Mouse (Mus musculus) kidney, adult 2 months (tissue): Measurements from ENCODE around the gene Efemp2.

Source experiments
- CTCF ChIP-seq: fragments of 200-500 bp; conservative IDR thresholded peaks from 2 replicates; pipeline ENCODE4 v1.5.1; 2011; ENCODE audit warnings: low read depth, mild to moderate bottlenecking, control low read depth, low read length, moderate library complexity, mixed read lengths; ENCODE audit not compliant: insufficient read depth, insufficient read length
- POLR2A ChIP-seq: fragments of 200-500 bp; IDR thresholded peaks from one replicate; pipeline ENCODE4 v1.6.1; 2011; ENCODE audit warnings: low read depth, low read length, control low read depth

DNA sequence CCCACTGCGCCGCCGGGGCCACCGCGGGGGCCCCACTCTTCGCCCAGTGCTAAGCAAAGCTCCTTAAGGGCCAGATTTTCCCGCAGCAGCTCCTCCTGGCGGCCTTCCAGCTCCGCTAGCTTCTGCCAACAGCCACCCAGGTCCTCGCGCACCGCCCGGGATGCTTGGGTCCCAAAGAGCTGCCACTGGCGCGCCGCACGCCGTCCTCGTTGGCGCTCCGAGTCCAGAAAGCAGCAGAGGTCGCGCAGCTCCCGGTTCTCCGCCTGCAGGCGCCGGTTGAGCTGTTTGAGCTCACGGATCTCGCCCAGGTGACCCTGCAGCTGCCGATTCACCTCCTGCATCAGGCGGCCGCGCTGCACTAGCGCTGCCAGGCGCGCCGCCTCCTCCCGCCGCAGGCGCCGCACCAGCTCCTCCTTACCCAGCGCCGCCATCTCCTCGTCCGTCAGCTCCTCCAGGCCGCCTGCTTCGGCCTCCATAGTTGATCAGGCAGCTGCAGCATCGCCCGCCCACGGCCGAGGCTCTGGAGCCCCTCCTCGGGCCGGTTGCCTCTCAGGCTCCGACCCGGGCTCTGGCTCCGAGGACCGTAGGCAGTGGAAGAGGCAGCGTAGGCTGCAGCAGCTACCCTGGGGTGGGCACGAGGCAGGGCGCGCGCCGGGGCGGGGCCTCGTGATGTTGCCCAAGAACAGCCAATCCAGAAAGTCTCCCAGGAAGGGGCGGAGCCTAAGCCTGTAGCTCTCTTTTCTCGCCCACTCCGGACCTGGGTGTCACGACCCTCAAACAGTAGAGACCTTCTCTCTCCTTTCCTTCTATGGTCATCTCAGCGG, 16.6 kb upstream of the Efemp2 start:
- TF ChIP-seq CTCF (no peak), POLR2A (peak; percentile 90)
